Mouse (Mus musculus) frontal cortex, adult 2 months (tissue): ENCODE results near the gene Slc9a3r1. TPM values are rescaled to one million over a fixed set of nuclear protein-coding genes. Genes with fewer than 3 reads are reported as not detected.

Experiments
- DNase-seq, 2 experiments: peaks; one replicate each; pipeline ENCODE4 v3.0.0; 2022; ENCODE audit warnings: low spot score in 1 of 2; ENCODE audit errors: extremely low spot score in 1 of 2
- polyA plus RNA-seq: library from polyadenylated mRNA; depleted of rRNA; stranded (reverse); fragments of >200 nt; gene quantifications from 2 replicates; pipeline ENCODE4 v1.2.3, GENCODE M21; 2012

Slc9a3r1 gene
- polyA plus RNA-seq, 1 experiment: 85.4 TPM

DNA sequence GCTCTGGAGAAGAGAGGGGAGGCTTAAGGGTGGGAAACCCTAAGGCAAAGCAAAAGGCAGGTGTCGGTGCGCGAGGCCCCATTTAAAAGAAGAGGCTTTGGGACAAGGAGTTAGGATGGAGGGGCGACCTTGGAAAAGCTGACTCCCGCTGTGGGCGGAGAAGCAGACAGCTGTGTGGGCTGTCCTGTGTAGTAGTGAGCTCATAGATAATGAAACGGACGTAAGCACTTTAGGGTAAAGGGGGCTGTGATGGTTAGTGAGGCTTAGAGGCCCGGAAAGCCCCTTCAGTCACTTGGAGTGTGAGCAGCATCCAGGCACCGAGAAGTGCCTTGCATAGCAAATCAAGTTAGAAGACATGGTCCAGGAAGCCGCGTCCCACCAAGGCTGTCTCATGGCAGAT, 24.6 kb downstream of the Slc9a3r1 start, which contains the start of gene Nat9:
Nat9 (minus strand) TSS at position 167 of the 400 bp plus-strand sequence.
- DNase-seq: no peak

DNA sequence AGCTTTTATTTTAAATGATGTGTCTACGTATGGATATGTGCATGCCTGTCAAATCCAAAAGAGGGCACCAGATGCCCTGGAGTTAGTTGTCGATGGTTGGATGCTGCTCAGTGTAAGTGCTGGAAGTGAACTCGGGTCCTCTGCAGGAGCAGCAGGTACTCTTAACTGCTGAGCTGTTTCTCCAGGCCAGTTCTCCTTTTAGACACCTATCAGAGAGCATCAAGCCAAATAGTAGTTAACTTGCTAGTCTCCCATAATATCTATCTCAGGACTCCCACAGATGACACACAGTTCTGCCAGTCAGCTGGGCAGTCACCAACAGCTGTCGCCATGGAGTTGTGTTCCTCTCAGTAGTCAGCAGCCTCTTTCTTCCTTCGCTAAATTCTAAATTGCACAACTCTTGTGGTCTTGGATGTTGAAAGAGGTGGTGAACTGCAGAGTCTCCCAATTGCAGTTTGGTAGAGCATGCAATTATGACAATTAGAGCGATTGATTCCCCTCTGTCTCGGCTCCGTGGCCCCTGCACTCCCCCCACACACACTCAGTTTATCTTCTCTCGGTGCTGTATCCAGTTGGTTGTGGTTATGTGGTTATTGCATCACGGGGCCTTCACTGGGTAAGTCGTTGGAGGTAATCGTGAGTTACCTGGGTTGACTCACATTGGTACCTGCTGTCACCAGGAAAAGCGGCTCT, 25.5 kb downstream of the Slc9a3r1 start:
- no peak for DNase-seq

- DNase-seq: no peak
Measured at GRCm38 (mm10) chr11:115189304-115189703, 26.2 kb downstream of the Slc9a3r1 start.

GRCm38 (mm10) chr11:115192180-115192579, 29.0 kb downstream of the Slc9a3r1 start:
- DNase-seq: peak in 1 of 2 experiments; percentile 56

- DNase-seq: no peak
Measured at GRCm38 (mm10) chr11:115194693-115195092, 31.6 kb downstream of the Slc9a3r1 start.

GRCm38 (mm10) chr11:115195933-115196332, 32.8 kb downstream of the Slc9a3r1 start:
- DNase-seq: no peak

- DNase-seq: no peak
Measured at GRCm38 (mm10) chr11:115197558-115197957, 34.4 kb downstream of the Slc9a3r1 start.

GRCm38 (mm10) chr11:115198932-115199384, 35.8 kb downstream of the Slc9a3r1 start:
- no peak for DNase-seq

GRCm38 (mm10) chr11:115200520-115200919, 37.4 kb downstream of the Slc9a3r1 start:
- no peak for DNase-seq

DNA sequence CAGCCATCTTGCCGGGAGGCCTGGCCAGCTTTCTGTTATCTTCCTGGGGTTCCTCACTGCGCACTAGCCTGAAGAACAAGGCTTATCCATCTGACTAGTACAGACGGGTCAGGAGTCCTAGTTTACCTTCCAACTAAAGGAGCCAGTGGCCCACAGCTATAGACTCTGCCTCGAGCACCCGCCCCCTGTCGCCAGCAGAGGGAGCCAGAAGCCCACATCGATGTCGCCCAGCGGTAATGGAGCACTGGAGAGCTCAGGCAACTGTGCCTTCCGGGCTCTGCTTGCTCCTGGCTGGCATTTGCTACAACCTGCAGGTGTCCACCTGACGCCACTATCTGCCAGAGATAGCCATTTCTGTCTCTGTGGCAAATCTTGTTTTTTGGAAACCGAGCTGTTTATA, 39.2 kb downstream of the Slc9a3r1 start:
- DNase-seq: peak in 1 of 2 experiments; percentile 89

GRCm38 (mm10) chr11:115202756-115203155, 39.6 kb downstream of the Slc9a3r1 start:
- DNase-seq: no peak

GRCm38 (mm10) chr11:115208126-115208525, 45.0 kb downstream of the Slc9a3r1 start:
- DNase-seq: no peak

GRCm38 (mm10) chr11:115208776-115209732, 45.9 kb downstream of the Slc9a3r1 start:
- DNase-seq: no peak

DNA sequence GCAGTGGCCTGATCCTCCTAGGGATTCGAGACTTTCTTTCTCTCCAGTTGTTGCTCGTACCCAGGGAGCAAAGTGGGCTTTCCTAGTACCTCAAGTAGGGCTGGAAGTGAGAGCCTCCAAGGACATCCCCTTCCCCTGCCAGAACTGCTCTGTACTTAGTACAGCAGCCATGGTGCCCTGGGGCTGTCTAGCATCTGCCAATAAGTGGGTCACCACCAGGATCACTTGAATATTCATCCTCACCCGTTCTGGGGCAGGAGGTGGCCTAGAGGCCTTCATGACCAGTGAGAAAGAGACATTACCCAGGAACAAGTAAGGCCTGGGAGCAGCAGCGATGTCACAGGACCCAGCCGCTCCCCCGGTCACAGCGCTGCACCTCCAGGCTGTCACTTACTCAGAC, 46.8 kb downstream of the Slc9a3r1 start:
- DNase-seq: no peak

DNA sequence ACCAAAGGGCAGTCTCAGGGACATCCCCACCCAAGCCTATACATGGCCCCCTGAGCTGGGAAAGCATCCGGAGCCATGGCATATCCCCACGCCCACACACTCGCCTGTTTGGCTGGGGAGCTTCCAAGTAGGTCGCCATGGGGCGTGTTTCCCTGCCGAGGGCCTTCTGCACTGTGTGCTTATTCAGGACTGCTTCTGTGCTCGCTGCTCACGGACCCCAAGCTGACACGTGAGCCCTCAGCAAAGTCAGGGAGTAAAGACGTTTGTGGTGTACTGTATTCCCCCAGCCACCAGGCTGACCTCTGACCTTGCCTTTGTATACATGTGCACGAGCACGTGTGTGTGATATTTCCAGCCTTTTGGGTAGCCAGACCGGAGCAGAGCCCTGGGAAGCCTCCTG, 49.0 kb downstream of the Slc9a3r1 start:
- peak in 1 of 2 experiments; percentile 58 for DNase-seq

DNA sequence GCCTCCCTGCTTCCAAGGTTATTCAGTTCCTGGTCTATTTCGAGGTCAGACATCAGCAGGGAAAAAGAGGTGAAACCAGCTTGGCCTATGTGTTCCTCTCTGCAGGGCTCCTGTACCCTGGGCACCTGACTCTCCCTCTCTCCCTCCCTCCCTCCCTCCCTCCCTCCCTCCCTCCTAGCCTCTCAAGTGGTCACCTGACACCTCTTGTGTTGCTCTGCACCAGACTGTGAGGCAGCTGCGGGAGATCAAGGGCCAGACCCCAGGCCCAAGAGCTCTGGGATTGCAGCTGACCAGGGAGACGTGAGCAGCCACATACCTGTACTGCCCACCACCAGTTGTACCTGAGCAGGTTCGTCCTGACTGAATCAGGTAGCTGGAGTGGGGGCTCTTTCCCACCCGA, 52.0 kb downstream of the Slc9a3r1 start:
- DNase-seq: no peak

DNA sequence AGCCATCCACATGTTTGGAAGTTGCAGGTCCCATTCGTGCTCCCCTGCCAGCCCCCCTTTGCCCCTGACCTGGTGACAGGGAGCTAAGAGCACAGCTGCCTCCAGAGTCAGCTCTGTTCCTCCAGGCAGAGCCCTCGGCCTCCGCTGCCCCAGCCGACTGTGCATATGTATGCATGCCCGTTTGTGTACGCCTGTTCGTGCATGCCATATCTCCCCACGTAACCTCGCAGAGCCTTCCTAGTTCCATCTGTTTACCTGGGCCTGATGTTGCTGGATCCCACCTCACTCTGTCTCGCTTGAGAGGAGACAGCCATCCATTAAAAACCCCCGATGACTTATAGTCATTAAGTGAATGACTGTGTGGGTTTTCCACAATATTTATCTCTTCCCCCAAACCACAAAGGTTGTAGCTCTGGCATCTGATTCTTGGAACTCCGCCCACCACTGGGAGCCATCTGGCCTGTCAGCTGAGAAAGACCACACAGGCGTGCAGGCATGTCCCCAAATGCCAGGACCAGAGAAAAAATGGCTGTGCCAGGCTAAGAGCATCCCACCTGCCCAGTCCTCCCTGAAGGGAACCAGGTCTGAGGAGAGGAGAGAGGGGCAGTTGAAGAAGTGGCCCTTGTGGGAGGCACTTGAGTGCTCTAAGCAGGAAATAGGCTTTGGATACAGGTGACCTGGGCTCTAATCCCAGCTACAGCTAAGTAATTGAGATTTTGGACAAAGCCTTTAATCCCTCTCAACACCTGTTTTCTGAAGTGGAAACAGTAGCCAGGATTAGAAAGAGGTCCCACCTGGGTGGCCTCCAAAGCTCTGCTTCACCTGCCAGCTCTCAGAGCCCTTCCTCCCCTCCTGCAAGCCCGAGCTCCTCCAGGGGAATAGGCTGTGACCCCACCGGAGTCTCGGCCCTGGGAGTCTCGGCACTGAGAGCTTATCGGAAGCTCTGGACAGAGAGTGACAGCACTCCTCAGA, 54.6 kb downstream of the Slc9a3r1 start:
- DNase-seq: no peak

DNA sequence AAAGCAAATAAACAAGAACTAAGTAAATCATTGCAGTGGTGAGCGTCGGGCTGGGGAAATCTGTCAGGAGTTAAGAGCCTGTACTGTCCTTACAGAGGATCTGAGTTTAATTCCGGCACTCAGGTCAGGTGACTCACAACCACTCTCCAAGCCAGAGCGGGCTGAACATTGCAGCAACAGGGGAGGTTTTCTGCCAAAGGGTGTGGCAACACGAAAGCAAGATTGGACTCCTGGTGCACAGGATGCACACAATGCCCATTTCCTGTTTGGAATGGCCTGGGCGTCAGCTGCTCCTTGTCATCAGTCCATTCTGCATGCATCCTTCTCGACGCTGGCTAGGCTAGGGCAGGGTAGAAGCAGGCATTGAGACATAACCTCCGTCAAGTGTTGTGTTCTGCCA, 56.1 kb downstream of the Slc9a3r1 start:
- DNase-seq: no peak

- DNase-seq: no peak
Measured at GRCm38 (mm10) chr11:115219685-115220084, 56.5 kb downstream of the Slc9a3r1 start.

DNA sequence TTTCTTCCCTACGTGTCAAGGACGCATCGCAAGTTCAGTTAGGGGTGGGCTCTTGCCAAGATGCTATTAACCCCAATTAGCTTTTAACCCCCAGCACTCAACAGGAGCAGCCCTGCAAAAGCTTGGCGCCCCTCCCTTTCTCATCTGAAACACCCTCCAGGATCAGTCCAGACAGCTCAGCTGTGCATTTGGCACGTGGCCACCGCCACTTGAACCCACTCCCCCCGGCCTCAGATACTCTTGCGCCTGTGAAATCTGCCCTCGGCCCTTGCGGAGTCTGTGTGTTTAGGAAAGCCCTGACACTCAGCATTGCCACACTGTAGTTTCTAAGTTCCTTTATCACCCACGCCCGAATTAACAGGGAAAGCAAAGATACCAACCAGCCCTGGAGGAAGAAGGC, 58.9 kb downstream of the Slc9a3r1 start:
- DNase-seq: no peak
